Mouse (Mus musculus): ENCODE results near the gene Cnnm2.

- TF ChIP-seq CTCF (IDR thresholded peaks at IDR 0.05) (no peak), EP300 (IDR thresholded peaks at IDR 0.05) (no peak)
Observed at GRCm38 (mm10) chr19:46714234-46714633, 47.2 kb upstream of the Cnnm2 start.
